Mouse (Mus musculus) spleen, adult 2 months (tissue): Measurements from ENCODE around the gene Mtg1. TPM values are rescaled to one million over a fixed set of nuclear protein-coding genes. Genes with fewer than 3 reads are reported as not detected.

Source experiments
- DNase-seq, 2 experiments: peaks; one replicate each; pipeline versions ENCODE4 v3.0.0 to v3.0.0-alpha.2; 2012 to 2021; ENCODE audit warnings: low spot score in 2 of 2, low read depth in 1 of 2
- H3K27ac ChIP-seq: fragments of 200-500 bp; 2 replicates; pipeline ENCODE4 v1.5.1; 2012; ENCODE audit warnings: low read length, inconsistent platforms; ENCODE audit not compliant: insufficient read depth
- H3K27me3 ChIP-seq: fragments of 200-500 bp; 2 replicates; pipeline ENCODE4 v1.6.1; 2012; ENCODE audit warnings: mild to moderate bottlenecking, moderate library complexity, low read length, inconsistent platforms; ENCODE audit not compliant: control insufficient read depth, insufficient read depth
- H3K36me3 ChIP-seq: fragments of 200-500 bp; 2 replicates; pipeline ENCODE4 v1.6.1; 2012; ENCODE audit warnings: mild to moderate bottlenecking, low read length, inconsistent platforms; ENCODE audit not compliant: control insufficient read depth, insufficient read depth
- H3K4me1 ChIP-seq: fragments of 200-500 bp; 2 replicates; pipeline ENCODE4 v1.6.1; 2011; ENCODE audit warnings: inconsistent platforms; ENCODE audit not compliant: control insufficient read depth, insufficient read depth, insufficient read length
- H3K4me3 ChIP-seq: fragments of 200-500 bp; 2 replicates; pipeline ENCODE4 v1.5.1; 2011; ENCODE audit warnings: mild to moderate bottlenecking, inconsistent platforms; ENCODE audit not compliant: insufficient read depth, insufficient read length; ENCODE audit errors: extremely low read depth
- CTCF ChIP-seq: fragments of 200-500 bp; IDR thresholded peaks from 2 replicates; pipeline ENCODE4 v1.5.1; 2011; ENCODE audit warnings: mild to moderate bottlenecking, inconsistent platforms; ENCODE audit not compliant: insufficient read depth, insufficient read length, insufficient replicate concordance; ENCODE audit errors: extremely low read depth
- POLR2A ChIP-seq: fragments of 200-500 bp; IDR thresholded peaks from 2 replicates; pipeline ENCODE4 v1.6.1; 2011; ENCODE audit warnings: low read depth, low read length, inconsistent platforms
- WGBS: fragments of 180-500 bp; shearing (Covaris S2); methylation state at CpG from one replicate; pipeline ENCODE4 v1.1.7; 2018; 5-methylcytosine and 5-hydroxymethylcytosine counted together
- polyA plus RNA-seq: library from polyadenylated mRNA; depleted of rRNA; stranded (reverse); fragments of >200 nt; gene quantifications from 2 replicates; pipeline ENCODE4 v1.2.3, GENCODE M21; 2012

The Mtg1 gene
- polyA plus RNA-seq, 1 experiment, result 20.5 TPM

- H3K4me1 ChIP-seq, result no peaks in the 10 kb centered on the region
- WGBS, result 9% methylated on average over 28 of the region's 28 CpGs
- H3K27ac ChIP-seq, result no peak overlapping the region
- DNase-seq, result no peak
- peaks cover 8% of the 10 kb centered on the region; the same call in 1 of the 2 replicates for H3K27me3 ChIP-seq
- TF ChIP-seq POLR2A, result no peak
- H3K4me3 ChIP-seq, result no peak overlapping the region
- peaks cover 2% of the 10 kb centered on the region; the same call in 1 of the 2 replicates for H3K36me3 ChIP-seq
These were observed 16.0 kb downstream of the Mtg1 start for GRCm38 (mm10) chr7:140153383-140153782.

GRCm38 (mm10) chr7:140153829-140154217 is 16.5 kb downstream of the Mtg1 start:
- Histone ChIP-seq H3K36me3 (peaks cover 2% of the 10 kb centered on the region; the same call in 1 of the 2 replicates), H3K4me3 (no peak overlapping the region)

GRCm38 (mm10) chr7:140154218-140154927 is 17.0 kb downstream of the Mtg1 start, which contains the start of gene Sprn:
Gene Sprn, minus strand, starts transcription at chr7:140154877.
- peaks cover 2% of the 10 kb centered on the region; the same call in 1 of the 2 replicates for H3K36me3 ChIP-seq

More at GRCm38 (mm10) chr7:140153829-140154217, 16.5 kb downstream of the Mtg1 start:
- DNase-seq, result no peak
- no peaks in the 10 kb centered on the region for H3K4me1 ChIP-seq
- TF ChIP-seq POLR2A, result no peak
- TF ChIP-seq CTCF, result no peak
- peaks cover 8% of the 10 kb centered on the region; the same call in 1 of the 2 replicates for H3K27me3 ChIP-seq
- no peak overlapping the region for H3K27ac ChIP-seq
- WGBS, result 34% methylated on average over 4 of the region's 4 CpGs

GRCm38 (mm10) chr7:140160363-140160762 is 23.0 kb downstream of the Mtg1 start:
- 73% methylated on average over 3 of the region's 3 CpGs for WGBS
- no peak for TF ChIP-seq CTCF
- no peak for TF ChIP-seq POLR2A

More at GRCm38 (mm10) chr7:140154218-140154927, 17.0 kb downstream of the Mtg1 start, which contains the start of gene Sprn:
- H3K4me3 ChIP-seq, result no peak within 1 kb of the TSS
- no peaks in the 10 kb centered on the region for H3K4me1 ChIP-seq
- H3K27me3 ChIP-seq, result peaks cover 8% of the 10 kb centered on the region; the same call in 1 of the 2 replicates
- no peak within 1 kb of the TSS for H3K27ac ChIP-seq
- WGBS, result 18% methylated on average over 28 of the region's 28 CpGs
- TF ChIP-seq CTCF (no peak), POLR2A (no peak)
- no peak for DNase-seq

GRCm38 (mm10) chr7:140164664-140165063 is 27.3 kb downstream of the Mtg1 start, which contains the start of gene Olfr522:
Gene Olfr522, minus strand, starts transcription at chr7:140164764.
- TF ChIP-seq CTCF (no peak), POLR2A (no peak)
- Histone ChIP-seq H3K27ac (no peak within 1 kb of the TSS), H3K4me1 (no peaks in the 10 kb centered on the region), H3K4me3 (no peak within 1 kb of the TSS), H3K27me3 (no peaks in the 10 kb centered on the region), H3K36me3 (no peaks in the 10 kb centered on the region)
- DNase-seq, result no peak
- 77% methylated on average over 7 of the region's 7 CpGs for WGBS

More at GRCm38 (mm10) chr7:140160363-140160762, 23.0 kb downstream of the Mtg1 start:
- no peaks in the 10 kb centered on the region for H3K36me3 ChIP-seq
- H3K4me3 ChIP-seq, result no peak overlapping the region
- no peak overlapping the region for H3K27ac ChIP-seq
- H3K27me3 ChIP-seq, result no peaks in the 10 kb centered on the region
- H3K4me1 ChIP-seq, result no peaks in the 10 kb centered on the region
- DNase-seq, result no peak

- DNase-seq, result no peak
- Histone ChIP-seq H3K36me3 (no peaks in the 10 kb centered on the region), H3K27me3 (no peaks in the 10 kb centered on the region), H3K4me3 (no peak overlapping the region), H3K4me1 (no peaks in the 10 kb centered on the region), H3K27ac (no peak overlapping the region)
- 80% methylated on average over 1 of the region's 1 CpGs for whole genome bisulfite sequencing
- TF ChIP-seq POLR2A (no peak), CTCF (no peak)
These were observed 30.6 kb downstream of the Mtg1 start for GRCm38 (mm10) chr7:140167950-140168349.

GRCm38 (mm10) chr7:140169386-140169785 is 32.0 kb downstream of the Mtg1 start:
- no peak for TF ChIP-seq POLR2A
- DNase-seq, result no peak
- Histone ChIP-seq H3K27me3 (no peaks in the 10 kb centered on the region), H3K36me3 (no peaks in the 10 kb centered on the region), H3K4me1 (no peaks in the 10 kb centered on the region), H3K4me3 (no peak overlapping the region), H3K27ac (no peak overlapping the region)
- WGBS, result 90% methylated on average over 4 of the region's 4 CpGs
